Mouse (Mus musculus): ENCODE results near the gene Hs6st1. TPM values are rescaled to one million over a fixed set of nuclear protein-coding genes. Genes with fewer than 3 reads are reported as not detected.

Gene Hs6st1
- 77.0 and 81.7 TPM in 2 replicates for polyA plus RNA-seq (2012; rRNA removed)

GRCm38 (mm10) chr1:36068076-36068475 is at the start of gene Hs6st1:
Gene Hs6st1 (plus strand): TSS chr1:36068400.

Other genes with a start within 250 kb of the Hs6st1 start
- gene Uggt1, start 176.3 kb downstream of the Hs6st1 start, polyA plus RNA-seq (2012; rRNA removed) = 26.3 and 27.8 TPM in 2 replicates
- gene Neurl3, start 206.3 kb downstream of the Hs6st1 start, polyA plus RNA-seq (2012; rRNA removed) = 0.98 and 1.4 TPM in 2 replicates
- gene Arid5a, start 239.3 kb downstream of the Hs6st1 start, polyA plus RNA-seq (2012; rRNA removed) = 2.1 and 4.5 TPM in 2 replicates

Data from central nervous system, embryonic 14 days (tissue).